7 mouse cellular contexts compared by ENCODE assay signal in genomic region chr16:3122145-3122860, GRCm38 (mm10).
DNase-seq lines count a peak whose midpoint lies in the region; ATAC-seq and TF ChIP-seq lines count a peak whose summit lies in the region.
"Not testable (repeated sequence)": the region's sequence is repeated elsewhere in the genome, so short reads cannot be mapped to it uniquely, and the experiment has no call there.

No protein-coding gene starts in this region.

- peak; percentile 36; the same call in 1 of the 2 replicates for ATAC-seq in forebrain, embryonic 12.5 days (ENCODE audit: low FRiP score)
- peak; percentile 39; the same call in 1 of the 2 replicates for ATAC-seq in hindbrain, embryonic 13.5 days (ENCODE audit: low FRiP score)
- 0 out of 2 replicates have a peak, but pooled peaks have one; percentile 17 for ATAC-seq in kidney, postnatal 0 days (replicated peaks; ENCODE audit: low FRiP score, low read depth)
- 0 out of 2 replicates have a peak, but pooled peaks have one; percentile 4 for ATAC-seq in liver, embryonic 16.5 days (ENCODE audit: low read depth)
- ATAC-seq in midbrain, embryonic 14.5 days (ENCODE audit: low FRiP score, low TSS enrichment): peak; percentile 16; the same call in 1 of the 2 replicates

- H3K9me3 ChIP-seq in CH12.LX (replicated peaks; ENCODE audit: low read length); forebrain, embryonic 12.5 days; hindbrain, embryonic 13.5 days; kidney, postnatal 0 days (replicated peaks; ENCODE audit: low read length); liver, embryonic 16.5 days (replicated peaks; ENCODE audit: control insufficient read depth, low read length); midbrain, embryonic 14.5 days (ENCODE audit: control insufficient read depth, low read length): not testable (repeated sequence)

- peak overlapping the region; percentile 85 for H3K4me2 ChIP-seq in CH12.LX (ENCODE audit: insufficient read depth, low read depth, poor library complexity, severe bottlenecking)
- not testable (repeated sequence) for H3K4me2 ChIP-seq in forebrain, embryonic 12.5 days; hindbrain, embryonic 13.5 days; kidney, postnatal 0 days (ENCODE audit: low read length); liver, embryonic 16.5 days (ENCODE audit: low read depth, low read length); midbrain, embryonic 14.5 days (ENCODE audit: low read length)

- H3K4me1 ChIP-seq in CH12.LX (ENCODE audit: control insufficient read depth in 1 of 2, insufficient read depth in 2 of 2); forebrain, embryonic 12.5 days; hindbrain, embryonic 13.5 days (replicated peaks); kidney, postnatal 0 days (replicated peaks; ENCODE audit: insufficient read depth, low read length); liver, embryonic 16.5 days (ENCODE audit: control insufficient read depth, low read depth, low read length); midbrain, embryonic 14.5 days (ENCODE audit: control insufficient read depth, insufficient read depth, low read length): not testable (repeated sequence)

- dilution Hi-C loops in CH12.LX (cut with MboI; ENCODE audit: extremely low pct_ligation_motif_present, extremely low pct_unique_long_range_greater_than_20kb, low sequenced_read_pairs): not testable (repeated sequence)

- TF ChIP-seq RAD21 in CH12.LX (IDR thresholded peaks at IDR 0.05; ENCODE audit: low read depth, low read length): not testable (repeated sequence)

- not testable (repeated sequence) for H3K4me3 ChIP-seq in CH12.LX (replicated peaks in 1 of 3; ENCODE audit: low read depth in 2 of 3, low read length in 2 of 3, poor library complexity in 1 of 3); forebrain, embryonic 12.5 days (replicated peaks); hindbrain, embryonic 13.5 days; kidney, postnatal 0 days (replicated peaks; ENCODE audit: low read depth, low read length); liver, embryonic 16.5 days (ENCODE audit: low read depth, low read length); midbrain, embryonic 14.5 days (replicated peaks; ENCODE audit: low read depth, low read length)

- H3K79me2 ChIP-seq in CH12.LX (replicated peaks; ENCODE audit: control insufficient read depth, extremely low read depth, insufficient read depth, poor library complexity, severe bottlenecking): not testable (repeated sequence)

- H3K9ac ChIP-seq in CH12.LX (ENCODE audit: insufficient read depth, low read depth); forebrain, embryonic 12.5 days; hindbrain, embryonic 13.5 days; kidney, postnatal 0 days (ENCODE audit: low read depth, low read length); liver, embryonic 16.5 days (ENCODE audit: low read depth, low read length); midbrain, embryonic 14.5 days (replicated peaks; ENCODE audit: low read length): not testable (repeated sequence)

- TF ChIP-seq CTCF in CH12.LX (conservative IDR thresholded peaks at IDR 0.05 in 1 of 2, IDR thresholded peaks at IDR 0.05 in 1 of 2; ENCODE audit: low read depth in 2 of 2, low read length in 2 of 2); kidney, postnatal 0 days (IDR thresholded peaks at IDR 0.05; ENCODE audit: low read depth): not testable (repeated sequence)

- DNase-seq in CH12.LX (ENCODE audit: extremely low read depth) (peak; percentile 76), ZHBTc4 (ENCODE audit: low read depth, low spot score) (peak; percentile 35)
- not testable (repeated sequence) for DNase-seq in kidney, postnatal 0 days (ENCODE audit: low spot score); midbrain, embryonic 14.5 days

- not testable (repeated sequence) for H3K36me3 ChIP-seq in CH12.LX (replicated peaks in 1 of 2; ENCODE audit: control insufficient read depth in 1 of 2, insufficient read depth in 1 of 2, low read length in 1 of 2); forebrain, embryonic 12.5 days (replicated peaks); hindbrain, embryonic 13.5 days; kidney, postnatal 0 days (ENCODE audit: insufficient read depth, low read length); liver, embryonic 16.5 days (ENCODE audit: control insufficient read depth, insufficient read depth); midbrain, embryonic 14.5 days (ENCODE audit: control insufficient read depth, insufficient read depth, low read length)

- H3K27ac ChIP-seq in CH12.LX (ENCODE audit: insufficient read depth, low read depth); forebrain, embryonic 12.5 days; hindbrain, embryonic 13.5 days; kidney, postnatal 0 days; liver, embryonic 16.5 days (ENCODE audit: low read length); midbrain, embryonic 14.5 days (replicated peaks; ENCODE audit: low read depth, low read length): not testable (repeated sequence)

- H3K27me3 ChIP-seq in CH12.LX (replicated peaks); forebrain, embryonic 12.5 days; hindbrain, embryonic 13.5 days; kidney, postnatal 0 days (ENCODE audit: insufficient read depth, low read length); liver, embryonic 16.5 days (ENCODE audit: control insufficient read depth, insufficient read depth, low read depth, low read length); midbrain, embryonic 14.5 days (ENCODE audit: control insufficient read depth, insufficient read depth, low read length): not testable (repeated sequence)

- TF ChIP-seq EP300 in CH12.LX (IDR thresholded peaks at IDR 0.05; ENCODE audit: low read length): not testable (repeated sequence)

- WGBS in forebrain, embryonic 12.5 days: 54% methylated on average over 4 of the region's 6 CpGs
- 54% methylated on average over 4 of the region's 6 CpGs for WGBS in hindbrain, embryonic 13.5 days
- 63% methylated on average over 4 of the region's 6 CpGs for WGBS in kidney, postnatal 0 days
- 37% methylated on average over 4 of the region's 6 CpGs for WGBS in liver, embryonic 16.5 days (ENCODE audit: insufficient replicate concordance)
- WGBS in midbrain, embryonic 14.5 days: 57% methylated on average over 4 of the region's 6 CpGs

- not testable (repeated sequence) for TF ChIP-seq POLR2A in CH12.LX (IDR thresholded peaks at IDR 0.05; ENCODE audit: low read depth, low read length)

- in situ Hi-C loops in CH12.LX (cut with MboI; ENCODE audit: low pct_ligation_motif_present, low pct_unique_long_range_greater_than_20kb, low sequenced_read_pairs): not testable (repeated sequence)
